Mouse (Mus musculus) layer of hippocampus, adult 2 months (tissue): ENCODE measurements at regions not wholly inside any gene's neighbourhood (a gene's known extent, or its start where the extent isn't known, plus 50 kb on each side); places are given as distances from the start of the nearest gene placed in this dataset.
"Not testable (repeated sequence)": the region's sequence is repeated elsewhere in the genome, so short reads cannot be mapped to it uniquely, and the experiment has no call there.

Experiments used
- DNase-seq, 2 experiments: peaks; one replicate each; pipeline ENCODE4 v3.0.0; 2022; ENCODE audit warnings: low spot score in 2 of 2
- H3K27ac ChIP-seq: fragments of 200-600 bp; 2 replicates; pipeline ENCODE4 v1.8.1; 2022
- H3K4me3 ChIP-seq: fragments of 200-600 bp; 2 replicates; pipeline ENCODE4 v1.8.1; 2022; ENCODE audit warnings: mild to moderate bottlenecking
- CTCF ChIP-seq: fragments of 200-600 bp; conservative IDR thresholded peaks from 2 replicates; pipeline ENCODE4 v1.8.1; 2022; ENCODE audit warnings: antibody characterized with exemption, mild to moderate bottlenecking, moderate library complexity

- no peak overlapping the region for H3K27ac ChIP-seq
- no peak for TF ChIP-seq CTCF
- H3K4me3 ChIP-seq, result no peak overlapping the region
- DNase-seq, result no peak
Measured at GRCm38 (mm10) chr17:52351293-52351692, 251.2 kb upstream of the Kcnh8 start.

- no peak for DNase-seq
- no peak for TF ChIP-seq CTCF
- Histone ChIP-seq H3K27ac (no peak overlapping the region), H3K4me3 (no peak overlapping the region)
Measured at GRCm38 (mm10) chr17:52350696-52351095, 251.8 kb upstream of the Kcnh8 start.

GRCm38 (mm10) chr17:52349872-52350271 is 252.6 kb upstream of the Kcnh8 start:
- DNase-seq, result no peak
- Histone ChIP-seq H3K27ac (no peak overlapping the region), H3K4me3 (no peak overlapping the region)
- TF ChIP-seq CTCF, result no peak

- peak in 1 of 2 experiments; percentile 17 for DNase-seq
- no peak for TF ChIP-seq CTCF
- Histone ChIP-seq H3K27ac (peak overlapping the region; percentile 62; the same call in 1 of the 2 replicates), H3K4me3 (no peak overlapping the region)
Measured at GRCm38 (mm10) chr17:52348481-52349083, 253.9 kb upstream of the Kcnh8 start.

GRCm38 (mm10) chr17:52320586-52320985 is 281.9 kb upstream of the Kcnh8 start:
- H3K27ac ChIP-seq, result no peak overlapping the region
- no peak overlapping the region for H3K4me3 ChIP-seq
- no peak for TF ChIP-seq CTCF
- DNase-seq, result no peak

- no peak for DNase-seq
- TF ChIP-seq CTCF, result no peak
- no peak overlapping the region for H3K4me3 ChIP-seq
- no peak overlapping the region for H3K27ac ChIP-seq
Measured at GRCm38 (mm10) chr17:52316976-52317375, 285.5 kb upstream of the Kcnh8 start.

GRCm38 (mm10) chr17:52315879-52316278 is 286.6 kb upstream of the Kcnh8 start:
- no peak for TF ChIP-seq CTCF
- Histone ChIP-seq H3K4me3 (no peak overlapping the region), H3K27ac (no peak overlapping the region)
- no peak for DNase-seq

GRCm38 (mm10) chr17:52315456-52315855 is 287.1 kb upstream of the Kcnh8 start:
- DNase-seq, H3K27ac ChIP-seq, H3K4me3 ChIP-seq: not testable (repeated sequence)

- DNase-seq, result no peak
- TF ChIP-seq CTCF, result no peak
- H3K4me3 ChIP-seq, result no peak overlapping the region
- no peak overlapping the region for H3K27ac ChIP-seq
Measured at GRCm38 (mm10) chr17:52312043-52312442, 290.5 kb upstream of the Kcnh8 start.

GRCm38 (mm10) chr17:52308789-52309188 is 293.7 kb upstream of the Kcnh8 start:
- H3K27ac ChIP-seq, result no peak overlapping the region
- TF ChIP-seq CTCF, result no peak
- DNase-seq, result no peak
- no peak overlapping the region for H3K4me3 ChIP-seq

- no peak for TF ChIP-seq CTCF
- H3K4me3 ChIP-seq, result no peak overlapping the region
- no peak overlapping the region for H3K27ac ChIP-seq
- no peak for DNase-seq
Measured at GRCm38 (mm10) chr17:52304133-52304532, 298.4 kb upstream of the Kcnh8 start.

- no peak overlapping the region for H3K4me3 ChIP-seq
- no peak; the same call in 1 of the 2 replicates for TF ChIP-seq CTCF
- no peak for DNase-seq
- H3K27ac ChIP-seq, result no peak overlapping the region
Measured at GRCm38 (mm10) chr17:52303320-52303719, 299.2 kb upstream of the Kcnh8 start.

- Histone ChIP-seq H3K4me3 (no peak overlapping the region), H3K27ac (no peak overlapping the region)
- no peak for DNase-seq
- TF ChIP-seq CTCF, result no peak
Measured at GRCm38 (mm10) chr17:52299769-52300168, 302.7 kb upstream of the Kcnh8 start.

GRCm38 (mm10) chr17:52285392-52285791 is 317.1 kb upstream of the Kcnh8 start:
- no peak for DNase-seq

More at GRCm38 (mm10) chr17:52285392-52285791, 317.1 kb upstream of the Kcnh8 start:
- no peak overlapping the region for H3K27ac ChIP-seq
- no peak overlapping the region for H3K4me3 ChIP-seq
- no peak for TF ChIP-seq CTCF
